Mouse (Mus musculus): ENCODE results near the gene Apela.
"Not testable (repeated sequence)": the region's sequence is repeated elsewhere in the genome, so short reads cannot be mapped to it uniquely, and the experiment has no call there.

Gene Apela

GRCm38 (mm10) chr8:65022485-65022884 is 14.7 kb downstream of the Apela start:
- DNase-seq (ENCODE audit: low spot score in 2 of 2) = peak in 1 of 2 experiments; percentile 75

- no peak for DNase-seq (ENCODE audit: low spot score in 2 of 2)
These were observed 18.7 kb downstream of the Apela start, which contains the start of the genes Trim61 and Trim60 for GRCm38 (mm10) chr8:65018423-65018822. Trim61 (minus strand) TSS chr8:65018523. Trim60 (minus strand) TSS chr8:65018584.

- DNase-seq (ENCODE audit: low spot score in 2 of 2) = not testable (repeated sequence)
These were observed 29.5 kb downstream of the Apela start for GRCm38 (mm10) chr8:65007616-65008015.

GRCm38 (mm10) chr8:64998806-64999365 is 38.2 kb downstream of the Apela start:
- no peak for DNase-seq (ENCODE audit: low spot score in 2 of 2)

GRCm38 (mm10) chr8:64987731-64988130 is 49.4 kb downstream of the Apela start, which contains the start of gene Trim75:
Trim75 (minus strand) TSS chr8:64987831.
- no peak for DNase-seq (ENCODE audit: low spot score in 2 of 2)

GRCm38 (mm10) chr8:64983150-64983897 is 53.8 kb downstream of the Apela start:
- DNase-seq (ENCODE audit: low spot score in 2 of 2) = no peak

Data from left cerebral cortex, adult 9 months (tissue).